Comparison of ENCODE assay signal across 50 mouse cellular contexts in the genomic region with DNA sequence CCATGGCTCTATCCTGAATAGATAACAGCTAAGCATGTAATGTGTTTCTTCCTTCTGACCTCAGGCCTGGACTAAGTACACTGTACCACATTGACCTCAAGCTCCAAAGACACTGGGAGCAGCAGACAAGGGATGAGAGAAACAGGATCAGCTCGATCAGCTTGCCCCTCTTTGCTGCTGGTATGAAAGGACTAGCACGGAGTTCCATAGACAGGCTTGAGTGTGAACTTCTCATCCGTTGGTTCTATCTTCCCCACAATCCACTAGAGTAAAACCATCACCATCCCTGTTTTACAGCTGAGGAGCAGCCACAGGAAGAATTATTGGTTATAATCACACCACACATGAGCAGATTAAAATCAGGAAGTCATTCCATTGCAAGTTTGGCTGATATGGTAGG. TPM values are rescaled to one million over a fixed set of nuclear protein-coding genes. Genes with fewer than 3 reads are reported as not detected.
"Had no signal": no experiment of that assay in that cellular context is flagged by ENCODE, and none has a peak within 500 bp of the region (broad histone marks: within the 10 kb centered on the region; RNA-seq: fewer than 3 reads in every experiment).

No protein-coding gene starts in this region.

- DNase-seq: heart, postnatal 10 days; heart, postnatal 14 days; heart, postnatal 36 days; heart, postnatal 4 days; kidney, adult 11 months; kidney, adult 18-20 months; kidney, adult 2 months; kidney, adult 8-10 months; kidney, adult 9 months; kidney, postnatal 10 days; kidney, postnatal 14 days; kidney, postnatal 25 days; kidney, postnatal 36 days; kidney, postnatal 4 days; layer of hippocampus, adult 9-11 months; layer of hippocampus, postnatal 36 days had no signal

- H3K9ac ChIP-seq: heart, embryonic 12.5 days; heart, embryonic 13.5 days; heart, embryonic 15.5 days; hindbrain, embryonic 12.5 days; hindbrain, embryonic 13.5 days; hindbrain, embryonic 14.5 days; hindbrain, embryonic 15.5 days; intestine, embryonic 15.5 days; kidney, embryonic 15.5 days had no signal

- ATAC-seq: hindbrain, embryonic 16.5 days; hindbrain, postnatal 0 days; inflammation-experienced regulatory T-cells, adult 6 months; intestine, embryonic 15.5 days; intestine, embryonic 16.5 days; intestine, postnatal 0 days had no signal

- H3K9me3 ChIP-seq: heart, embryonic 10.5 days; heart, embryonic 13.5 days; heart, embryonic 15.5 days; hindbrain, embryonic 10.5 days; hindbrain, embryonic 12.5 days; hindbrain, embryonic 13.5 days; hindbrain, embryonic 15.5 days; intestine, embryonic 15.5 days; kidney, embryonic 15.5 days had no signal

- H3K4me3 ChIP-seq: heart, embryonic 10.5 days; heart, embryonic 12.5 days; heart, embryonic 13.5 days; heart, embryonic 15.5 days; hindbrain, embryonic 10.5 days; hindbrain, embryonic 12.5 days; hindbrain, embryonic 13.5 days; hindbrain, embryonic 15.5 days; intestine, embryonic 15.5 days; kidney, embryonic 15.5 days; layer of hippocampus, adult 2 months had no signal

- H3K36me3 ChIP-seq: heart, embryonic 10.5 days; heart, embryonic 12.5 days; heart, embryonic 13.5 days; heart, embryonic 15.5 days; hindbrain, embryonic 10.5 days; hindbrain, embryonic 12.5 days; hindbrain, embryonic 13.5 days; hindbrain, embryonic 15.5 days; intestine, embryonic 15.5 days; kidney, embryonic 15.5 days had no signal

- H3K27ac ChIP-seq: heart, embryonic 10.5 days; heart, embryonic 13.5 days; heart, embryonic 15.5 days; hindbrain, embryonic 10.5 days; hindbrain, embryonic 12.5 days; hindbrain, embryonic 13.5 days; hindbrain, embryonic 14.5 days; hindbrain, embryonic 15.5 days; hindbrain, postnatal 0 days; intestine, embryonic 15.5 days; kidney, embryonic 15.5 days; kidney, postnatal 0 days; layer of hippocampus, adult 2 months had no signal

- H3K4me1 ChIP-seq: heart, embryonic 10.5 days; heart, embryonic 12.5 days; heart, embryonic 13.5 days; heart, embryonic 15.5 days; hindbrain, embryonic 10.5 days; hindbrain, embryonic 15.5 days; intestine, embryonic 15.5 days had no signal

- H3K4me2 ChIP-seq: heart, embryonic 11.5 days; heart, embryonic 12.5 days; heart, embryonic 13.5 days; heart, embryonic 15.5 days; hindbrain, embryonic 12.5 days; hindbrain, embryonic 13.5 days; hindbrain, embryonic 14.5 days; hindbrain, embryonic 15.5 days; intestine, embryonic 15.5 days; kidney, embryonic 15.5 days had no signal

RNA-seq across cellular contexts. Expression of a gene that starts 13.7 kb away (rescaled TPM):
- total RNA-seq: heart, postnatal 10 days; heart, postnatal 14 days; heart, postnatal 36 days; heart, postnatal 4 days; hematopoietic stem cell, adult 5-6 weeks; layer of hippocampus, adult 18-20 months; layer of hippocampus, adult 2 months; layer of hippocampus, adult 8-10 months; layer of hippocampus, postnatal 10 days; layer of hippocampus, postnatal 14 days; layer of hippocampus, postnatal 25 days; layer of hippocampus, postnatal 36 days; left cerebral cortex, adult 18-20 months had no signal
- polyA plus RNA-seq: heart, embryonic 10.5 days; heart, embryonic 11.5 days; heart, embryonic 12.5 days; heart, embryonic 13.5 days; heart, embryonic 14.5 days; heart, embryonic 15.5 days; heart, embryonic 16.5 days; heart, postnatal 0 days; inflammation-experienced regulatory T-cells, adult 6 months; intestine, embryonic 14.5 days; intestine, postnatal 0 days; kidney, adult 2 months; kidney, embryonic 14.5 days; kidney, embryonic 15.5 days; kidney, embryonic 16.5 days; large intestine, adult 2 months had no signal

RNA-seq across cellular contexts. Expression of a gene that starts 22.5 kb away (rescaled TPM):
- total RNA-seq: heart, postnatal 10 days; heart, postnatal 14 days; heart, postnatal 36 days; heart, postnatal 4 days; hematopoietic stem cell, adult 5-6 weeks; layer of hippocampus, adult 18-20 months; layer of hippocampus, adult 2 months; layer of hippocampus, adult 8-10 months; layer of hippocampus, postnatal 10 days; layer of hippocampus, postnatal 14 days; layer of hippocampus, postnatal 25 days; layer of hippocampus, postnatal 36 days; left cerebral cortex, adult 18-20 months had no signal
- polyA plus RNA-seq: heart, embryonic 11.5 days; heart, embryonic 13.5 days; heart, embryonic 14.5 days; heart, embryonic 15.5 days; heart, embryonic 16.5 days; heart, postnatal 0 days; hindbrain, embryonic 10.5 days; hindbrain, embryonic 11.5 days; hindbrain, embryonic 12.5 days; hindbrain, embryonic 13.5 days; hindbrain, embryonic 15.5 days; hindbrain, embryonic 16.5 days; hindbrain, postnatal 0 days; inflammation-experienced regulatory T-cells, adult 6 months; intestine, embryonic 14.5 days; intestine, postnatal 0 days; kidney, adult 2 months; kidney, postnatal 0 days; large intestine, adult 2 months had no signal

RNA-seq across cellular contexts. Expression of a gene that starts 29.2 kb away (rescaled TPM):
- total RNA-seq: heart, postnatal 10 days; heart, postnatal 14 days; heart, postnatal 36 days; heart, postnatal 4 days; hematopoietic stem cell, adult 5-6 weeks; hindbrain, postnatal 0 days; layer of hippocampus, adult 18-20 months; layer of hippocampus, adult 2 months; layer of hippocampus, adult 8-10 months; layer of hippocampus, postnatal 10 days; layer of hippocampus, postnatal 14 days; layer of hippocampus, postnatal 25 days; layer of hippocampus, postnatal 36 days; left cerebral cortex, adult 18-20 months had no signal
- polyA plus RNA-seq: heart, embryonic 11.5 days; heart, embryonic 13.5 days; heart, embryonic 14.5 days; heart, embryonic 15.5 days; heart, embryonic 16.5 days; heart, postnatal 0 days; hindbrain, embryonic 10.5 days; hindbrain, embryonic 11.5 days; hindbrain, embryonic 12.5 days; hindbrain, embryonic 13.5 days; hindbrain, embryonic 14.5 days; hindbrain, embryonic 15.5 days; hindbrain, embryonic 16.5 days; hindbrain, postnatal 0 days; inflammation-experienced regulatory T-cells, adult 6 months; kidney, adult 2 months; large intestine, adult 2 months had no signal

RNA-seq across cellular contexts. Expression of a gene that starts 33.7 kb away (rescaled TPM):
- total RNA-seq: heart, postnatal 10 days; heart, postnatal 14 days; heart, postnatal 36 days; heart, postnatal 4 days; hematopoietic stem cell, adult 5-6 weeks; hindbrain, postnatal 0 days; layer of hippocampus, adult 18-20 months; layer of hippocampus, adult 2 months; layer of hippocampus, adult 8-10 months; layer of hippocampus, postnatal 10 days; layer of hippocampus, postnatal 14 days; layer of hippocampus, postnatal 25 days; layer of hippocampus, postnatal 36 days; left cerebral cortex, adult 18-20 months had no signal
- polyA plus RNA-seq: heart, embryonic 11.5 days; heart, embryonic 12.5 days; heart, embryonic 13.5 days; heart, embryonic 14.5 days; heart, embryonic 15.5 days; heart, embryonic 16.5 days; heart, postnatal 0 days; hindbrain, embryonic 10.5 days; hindbrain, embryonic 11.5 days; hindbrain, embryonic 12.5 days; hindbrain, embryonic 13.5 days; hindbrain, embryonic 14.5 days; hindbrain, embryonic 15.5 days; hindbrain, embryonic 16.5 days; hindbrain, postnatal 0 days; large intestine, adult 2 months had no signal

RNA-seq across cellular contexts. Expression of a gene that starts 46.1 kb away (rescaled TPM):
- total RNA-seq: heart, postnatal 10 days; heart, postnatal 4 days; hematopoietic stem cell, adult 5-6 weeks; hindbrain, postnatal 0 days; layer of hippocampus, adult 18-20 months; layer of hippocampus, adult 2 months; layer of hippocampus, adult 8-10 months; layer of hippocampus, postnatal 10 days; layer of hippocampus, postnatal 14 days; layer of hippocampus, postnatal 25 days; layer of hippocampus, postnatal 36 days; left cerebral cortex, adult 18-20 months had no signal
- polyA plus RNA-seq: heart, embryonic 12.5 days; heart, embryonic 14.5 days; heart, embryonic 15.5 days; heart, embryonic 16.5 days; heart, postnatal 0 days; hindbrain, embryonic 10.5 days; hindbrain, embryonic 11.5 days; hindbrain, embryonic 12.5 days; hindbrain, embryonic 13.5 days; hindbrain, embryonic 14.5 days; hindbrain, embryonic 15.5 days; hindbrain, embryonic 16.5 days; hindbrain, postnatal 0 days; inflammation-experienced regulatory T-cells, adult 6 months; large intestine, adult 2 months had no signal
